Comparison of ENCODE assay signal across 8 mouse cellular contexts in the genomic region with DNA sequence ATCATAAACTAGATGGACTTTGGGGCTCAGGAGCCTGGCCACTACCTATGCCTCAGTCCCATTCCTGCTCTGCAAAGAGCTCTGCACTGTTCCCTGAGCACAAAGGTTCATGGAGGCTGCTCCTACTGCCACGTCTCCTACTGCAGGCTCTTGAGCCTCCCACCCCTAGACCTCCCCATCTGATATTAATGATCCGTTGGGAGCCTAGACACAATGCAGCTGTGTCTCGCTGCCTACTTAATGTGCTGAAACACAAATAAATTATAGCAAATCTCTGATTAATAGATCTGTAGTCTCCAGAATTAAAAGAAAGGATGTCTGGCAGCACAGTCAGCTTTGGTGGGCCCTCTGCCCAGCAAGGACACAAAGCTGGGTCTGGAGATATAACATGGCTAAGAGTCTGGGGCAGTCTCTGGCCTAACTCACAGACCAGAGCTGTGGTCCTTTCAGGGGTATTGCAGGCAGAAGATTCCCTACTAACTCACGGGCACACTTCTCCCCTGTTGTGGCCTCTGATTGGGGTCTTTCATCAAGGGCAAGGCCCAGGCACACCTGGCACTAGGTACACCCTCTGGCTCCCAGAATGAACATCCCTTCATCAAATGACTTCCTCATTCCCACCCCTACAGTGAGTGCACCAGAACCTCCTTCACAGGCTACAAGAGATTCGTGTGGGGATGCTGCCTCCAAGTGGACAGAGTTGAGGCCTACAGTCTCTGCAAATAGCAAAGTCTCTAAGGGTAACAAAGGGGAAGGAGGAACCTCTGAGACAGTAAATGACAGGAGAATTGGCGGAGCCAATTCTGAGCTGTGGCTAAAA. TPM values are rescaled to one million over a fixed set of nuclear protein-coding genes. Genes with fewer than 3 reads are reported as not detected.
A peak's percentile ranks its signal among the peaks of the same experiment; 100 is the strongest.
DNase-seq lines count a peak whose midpoint lies in the region; ATAC-seq and TF ChIP-seq lines count a peak whose summit lies in the region.

No protein-coding gene starts in this region.

- H3K9me3 ChIP-seq in ES-E14 (ENCODE audit: control insufficient read depth, insufficient read depth, low read depth, low read length), result no peaks in the 10 kb centered on the region
- no peaks in the 10 kb centered on the region for H3K9me3 ChIP-seq in forebrain, embryonic 11.5 days (ENCODE audit: control insufficient read depth, low read length)

- H3K36me3 ChIP-seq in ES-E14 (ENCODE audit: control insufficient read depth, insufficient read depth, low read length, poor library complexity, severe bottlenecking), result peaks cover 2% of the 10 kb centered on the region; the same call in 1 of the 2 replicates
- no peaks in the 10 kb centered on the region for H3K36me3 ChIP-seq in forebrain, embryonic 11.5 days (ENCODE audit: control insufficient read depth, insufficient read depth, low read length)

- no peaks in the 10 kb centered on the region for H3K27me3 ChIP-seq in forebrain, embryonic 11.5 days (ENCODE audit: control insufficient read depth, insufficient read depth, low read length)

- no peak overlapping the region for H3K9ac ChIP-seq in ES-E14 (ENCODE audit: insufficient read depth, low read depth, low read length, poor library complexity, severe bottlenecking)
- no peak overlapping the region for H3K9ac ChIP-seq in forebrain, embryonic 11.5 days (ENCODE audit: low read length)

- 58% methylated on average over 6 of the region's 6 CpGs for WGBS in forebrain, embryonic 11.5 days

- peak; percentile 67; the same call in 1 of the 2 replicates for ATAC-seq in forebrain, embryonic 11.5 days (replicated peaks; ENCODE audit: low FRiP score)
- ATAC-seq in neutrophil, adult 5-6 weeks (ENCODE audit: extremely low read depth, insufficient number of reproducible peaks, low FRiP score, poor library complexity, severe bottlenecking), result peak; percentile 96

- intact Hi-C loops in heart, postnatal 25 days (cut with DNase I), result loop anchor here (2.0 to 5.0 kb wide), 2 partner anchors 116 to 258 kb away; a partner anchor contains a TSS

- no peak overlapping the region for H3K27ac ChIP-seq in ES-E14 (ENCODE audit: insufficient read depth, low read depth, low read length, poor library complexity, severe bottlenecking)
- no peak overlapping the region for H3K27ac ChIP-seq in forebrain, embryonic 11.5 days (ENCODE audit: low read depth, low read length)

- in situ Hi-C loops in ES-E14 (cut with MboI; ENCODE audit: low sequenced_read_pairs in 2 of 2, unreplicated experiment in 2 of 2), result no loop called here

- no peaks in the 10 kb centered on the region for H3K4me1 ChIP-seq in ES-E14 (ENCODE audit: control insufficient read depth in 2 of 2, insufficient read depth in 2 of 2, low read length in 2 of 2, poor library complexity in 1 of 2)
- no peaks in the 10 kb centered on the region for H3K4me1 ChIP-seq in forebrain, embryonic 11.5 days (replicated peaks; ENCODE audit: control insufficient read depth, insufficient read depth, low read length)

- H3K4me2 ChIP-seq in forebrain, embryonic 11.5 days (ENCODE audit: low read depth, low read length, severe bottlenecking), result no peak overlapping the region

- DNase-seq in ES-E14 (ENCODE audit: low read depth, low spot score), result peak; percentile 73
- DNase-seq in c-Kit-positive CD71-positive TER-119-negative erythroid progenitor cells, embryonic 14.5 days (ENCODE audit: low read depth), result peak; percentile 78
- peak; percentile 76 for DNase-seq in forebrain, embryonic 11.5 days (ENCODE audit: low spot score)
- DNase-seq in heart, postnatal 25 days (ENCODE audit: low spot score), result peak; percentile 58
- DNase-seq in layer of hippocampus, adult 11-12 months (ENCODE audit: low spot score), result peak; percentile 83
- peak; percentile 77 to 79 for DNase-seq in lung, adult 18-20 months
- peak; percentile 81 for DNase-seq in testis, postnatal 10 days (ENCODE audit: low spot score)

- H3K4me3 ChIP-seq in ES-E14 (ENCODE audit: insufficient read depth in 1 of 2, low read depth in 1 of 2, low read length in 2 of 2, poor library complexity in 1 of 2, severe bottlenecking in 1 of 2), result no peak overlapping the region
- no peak overlapping the region for H3K4me3 ChIP-seq in forebrain, embryonic 11.5 days (ENCODE audit: low read depth, low read length)

TF ChIP-seq in ES-E14, 5 proteins besides CTCF, POLR2A, EP300 and RAD21:
- no peak for TF ChIP-seq ZNF384 (IDR thresholded peaks at IDR 0.05; ENCODE audit: low read depth, low read length)
- TF ChIP-seq ZC3H11A (IDR thresholded peaks at IDR 0.05; ENCODE audit: borderline replicate concordance, low read depth, low read length), result peak; percentile 94
- no peak for TF ChIP-seq MAFK (IDR thresholded peaks at IDR 0.05; ENCODE audit: insufficient read depth, low read depth, low read length)
- no peak for TF ChIP-seq CHD2 (IDR thresholded peaks at IDR 0.05; ENCODE audit: low read depth, low read length)

RNA-seq across cellular contexts. Expression of a gene that starts 14.7 kb away (rescaled TPM):
- total RNA-seq in ES-E14 (2012; rRNA removed), result 30.1 and 46.1 TPM in 2 replicates
- polyA plus RNA-seq in forebrain, embryonic 11.5 days (2014; fragmentation: Nextera tagmentation; extraction: Ambion mirVana), result 22.9 and 26.5 TPM in 2 replicates
- total RNA-seq in heart, postnatal 25 days (2021), result 10 to 100 TPM; 46.6 to 47.1 TPM
- 9.9 and 10.4 TPM in 2 replicates for total RNA-seq in neutrophil, adult 5-6 weeks (2017)

RNA-seq across cellular contexts. Expression of a gene that starts 37.0 kb away (rescaled TPM):
- total RNA-seq in ES-E14 (2012; rRNA removed), result 98.8 and 103 TPM in 2 replicates
- 104 and 106 TPM in 2 replicates for polyA plus RNA-seq in forebrain, embryonic 11.5 days (2014; fragmentation: Nextera tagmentation; extraction: Ambion mirVana)
- 10 to 100 TPM; 48.9 to 56.1 TPM for total RNA-seq in heart, postnatal 25 days (2021)
- 32.4 and 35.7 TPM in 2 replicates for total RNA-seq in neutrophil, adult 5-6 weeks (2017)

RNA-seq across cellular contexts. Expression of a gene that starts 49.9 kb away (rescaled TPM):
- total RNA-seq in ES-E14 (2012; rRNA removed), result 75.9 and 98.8 TPM in 2 replicates
- 29.7 and 34.0 TPM in 2 replicates for polyA plus RNA-seq in forebrain, embryonic 11.5 days (2014; fragmentation: Nextera tagmentation; extraction: Ambion mirVana)
- total RNA-seq in heart, postnatal 25 days (2021), result 10 to 100 TPM; 17.5 to 39.0 TPM
- total RNA-seq in neutrophil, adult 5-6 weeks (2017), result not detected in 2 replicates

RNA-seq across cellular contexts. Expression of a gene that starts 50.0 kb away (rescaled TPM):
- total RNA-seq in ES-E14 (2012; rRNA removed), result 110 and 120 TPM in 2 replicates
- polyA plus RNA-seq in forebrain, embryonic 11.5 days (2014; fragmentation: Nextera tagmentation; extraction: Ambion mirVana), result 73.9 and 78.5 TPM in 2 replicates
- total RNA-seq in heart, postnatal 25 days (2021), result 10 to 100 TPM; 74.3 to 74.7 TPM
- 10.5 and 13.1 TPM in 2 replicates for total RNA-seq in neutrophil, adult 5-6 weeks (2017)

RNA-seq across cellular contexts. Expression of a gene that starts 57.8 kb away (rescaled TPM):
- 238 and 257 TPM in 2 replicates for total RNA-seq in ES-E14 (2012; rRNA removed)
- polyA plus RNA-seq in forebrain, embryonic 11.5 days (2014; fragmentation: Nextera tagmentation; extraction: Ambion mirVana), result 40.3 and 48.6 TPM in 2 replicates
- 100 to 1,000 TPM; 280 TPM for total RNA-seq in heart, postnatal 25 days (2021)
- 29.8 and 31.1 TPM in 2 replicates for total RNA-seq in neutrophil, adult 5-6 weeks (2017)

Comparison
In these comparisons a context has a peak if more than half of its experiments do, and no peak if none do; other contexts are left out.
1. RNA of a gene that starts 49.9 kb away (total RNA-seq): 75.9 to 98.8 TPM in ES-E14 and 17.5 to 39.0 TPM in heart, postnatal 25 days; not detected in neutrophil, adult 5-6 weeks; every median in the first group is over 10 times any median in the second.
2. Peak in every context shown above with its lines, with median percentiles within 50 percentile points of each other: DNase-seq.